Mouse (Mus musculus): ENCODE measurements around the gene Gm14124.
"Not testable (repeated sequence)": the region's sequence is repeated elsewhere in the genome, so short reads cannot be mapped to it uniquely, and the experiment has no call there.

Gene Gm14124

DNA sequence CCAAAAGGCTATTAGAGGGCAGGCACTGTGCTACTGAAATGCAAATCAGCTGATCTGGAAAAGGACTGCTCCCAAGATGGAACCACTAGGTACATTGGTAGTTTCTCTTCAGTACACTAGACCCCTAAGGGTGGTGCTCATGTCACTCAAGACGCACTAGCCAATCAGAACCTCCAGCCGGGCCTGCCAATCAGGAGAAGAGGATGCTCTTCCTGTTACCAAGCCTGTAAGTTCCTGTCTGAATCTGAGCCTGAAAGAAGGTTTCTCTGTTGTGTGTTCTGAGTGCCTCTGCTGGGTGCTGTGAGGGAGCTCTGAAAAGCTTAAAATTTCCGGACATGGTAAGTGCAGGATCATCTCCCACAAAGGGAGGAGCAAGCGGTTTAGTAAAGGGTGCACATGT is at the start of gene Gm14124:
Gene Gm14124, plus strand, starts transcription at position 227 of the 400 bp plus-strand sequence.
- not testable (repeated sequence) for DNase-seq (ENCODE audit: low spot score in 2 of 2)

DNA sequence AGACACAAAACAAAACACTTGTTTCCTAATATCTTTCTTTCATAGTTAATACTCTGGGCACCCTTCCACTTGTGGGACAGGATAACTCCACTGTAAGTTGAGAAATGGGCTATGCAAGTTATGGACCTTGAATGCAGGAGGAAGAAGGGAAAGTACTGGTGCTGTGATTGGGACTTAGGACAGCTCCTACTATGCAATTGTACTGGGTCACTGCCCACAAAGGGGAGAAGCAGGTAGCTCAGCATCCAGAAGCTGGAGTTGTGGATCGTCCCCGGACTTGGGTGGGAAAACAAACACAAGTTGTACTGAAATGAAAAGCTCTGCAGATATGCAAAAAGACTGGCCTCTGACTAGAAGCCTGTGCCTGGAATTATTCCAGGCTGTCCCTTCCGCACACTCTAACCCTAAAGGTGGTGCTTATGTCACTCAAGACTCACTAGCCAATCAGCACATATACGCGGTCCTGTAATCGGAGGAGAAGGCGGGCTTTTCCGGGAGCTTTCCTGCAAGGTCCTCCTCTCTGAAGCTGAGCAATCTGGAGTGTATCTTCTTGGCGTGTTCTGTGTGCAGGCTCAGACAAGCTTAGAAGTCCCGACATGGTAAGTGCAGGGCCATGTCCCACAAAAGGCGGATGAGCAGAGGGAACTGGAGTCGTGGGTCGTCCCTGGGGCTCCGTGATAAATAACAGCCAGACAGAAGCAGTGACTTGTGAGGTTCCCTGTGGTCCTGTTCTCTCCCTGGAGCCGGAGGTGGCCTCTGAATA is 39.5 kb upstream of the Gm14124 start, which contains the start of gene Zfp937:
Gene Zfp937, plus strand, starts transcription at position 474 of the 763 bp plus-strand sequence.
- DNase-seq (ENCODE audit: low spot score in 2 of 2) = peak; percentile 84 to 90

DNA sequence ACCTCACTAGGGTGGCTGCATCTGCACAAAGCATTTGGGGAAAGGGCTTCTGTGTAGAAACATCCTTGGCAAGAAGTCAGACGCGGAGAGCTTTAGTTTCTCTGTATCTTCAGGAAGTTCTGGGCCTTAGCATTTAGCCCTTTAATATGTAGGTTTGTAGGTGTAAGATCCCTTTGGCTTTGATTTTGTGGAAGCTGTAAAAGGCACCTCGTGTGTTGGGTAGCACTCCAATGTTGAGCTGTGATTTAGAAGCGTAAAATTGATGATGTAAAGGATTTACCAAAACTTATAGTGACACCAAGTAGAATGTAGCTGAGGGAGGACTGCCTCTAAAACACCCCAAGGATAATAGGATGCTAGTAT is 39.0 kb upstream of the Gm14124 start:
- not testable (repeated sequence) for DNase-seq (ENCODE audit: low spot score in 2 of 2)

DNA sequence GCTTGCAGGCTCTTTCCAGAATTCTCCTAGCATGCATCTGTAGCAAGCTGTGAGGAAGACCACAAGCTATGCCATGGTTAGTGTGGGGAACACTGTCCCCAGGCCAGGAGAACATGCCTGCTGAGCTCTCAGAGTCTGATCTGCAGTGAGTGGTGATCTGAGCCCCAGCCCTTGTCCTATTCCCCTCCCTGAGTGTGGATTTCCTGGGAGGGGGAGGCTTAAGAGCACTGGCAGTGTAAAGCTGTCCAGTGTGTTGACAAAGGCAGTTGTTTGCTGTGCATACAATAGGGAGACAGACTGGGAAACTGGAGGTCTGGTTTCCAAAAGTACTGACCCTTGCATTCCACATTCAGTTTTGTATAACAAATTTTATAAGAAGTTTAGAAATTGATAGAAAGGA is 34.1 kb upstream of the Gm14124 start:
- DNase-seq (ENCODE audit: low spot score in 2 of 2) = not testable (repeated sequence)

DNA sequence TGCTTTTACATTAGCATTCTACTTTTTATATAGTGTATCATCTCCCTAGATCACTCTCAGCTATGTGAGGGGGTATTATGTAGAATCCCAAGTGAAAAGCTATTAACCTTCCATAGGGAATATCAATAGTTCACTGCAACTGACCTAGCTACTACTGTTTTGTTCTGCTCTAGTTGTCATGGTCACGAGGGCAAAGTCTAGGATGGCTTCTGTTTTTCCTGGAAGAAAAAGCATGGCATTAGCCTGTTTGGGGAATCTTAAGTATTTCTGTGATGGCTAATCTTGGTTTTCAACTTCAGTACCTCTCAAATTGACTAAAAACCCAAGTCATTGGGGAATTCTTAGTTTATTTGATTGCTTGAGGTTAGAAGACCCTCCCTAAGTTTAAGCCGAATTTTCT is 14.1 kb upstream of the Gm14124 start:
- DNase-seq (ENCODE audit: low spot score in 2 of 2) = no peak

DNA sequence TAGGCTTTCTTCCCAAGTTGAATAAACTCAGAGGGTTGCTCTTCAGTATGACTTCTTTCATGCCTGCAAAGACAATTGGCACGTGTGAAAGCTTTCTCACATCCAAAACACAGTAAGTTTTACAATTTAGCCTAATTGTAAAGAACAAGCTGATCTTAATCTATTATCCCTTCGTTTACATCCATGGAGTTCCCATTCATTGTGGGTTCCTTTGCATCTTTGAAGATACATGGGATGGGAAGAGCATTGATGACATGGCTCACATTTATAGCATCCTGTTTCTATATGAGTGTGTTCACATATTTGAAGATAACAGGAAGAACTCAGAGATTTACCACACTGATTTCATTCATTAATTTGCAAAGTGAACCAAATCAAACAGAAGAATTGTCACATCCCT is 1.8 kb upstream of the Gm14124 start, which contains the start of gene Gm21994:
Gene Gm21994, minus strand, starts transcription at position 101 of the 400 bp plus-strand sequence.
- not testable (repeated sequence) for DNase-seq (ENCODE audit: low spot score in 2 of 2)

DNA sequence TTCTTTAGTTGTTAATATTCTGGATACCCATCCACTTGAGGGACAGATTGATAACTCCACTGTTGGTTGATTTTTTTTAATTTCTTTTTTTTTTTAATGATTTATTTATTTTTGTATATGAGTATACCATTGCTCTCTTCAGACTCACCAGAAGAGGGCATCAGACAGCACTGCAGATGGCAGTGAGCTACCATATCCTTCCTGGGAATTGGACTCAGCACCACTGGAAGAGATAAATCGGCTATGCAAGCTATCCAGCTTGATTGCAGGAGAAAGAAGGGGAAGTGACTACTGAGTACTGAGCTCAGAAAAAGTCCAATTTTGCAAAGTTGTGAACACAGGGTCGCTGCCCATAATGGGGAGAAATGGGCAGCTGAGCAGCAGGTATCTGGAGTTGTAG is 456 bp upstream of the Gm14124 start:
- DNase-seq (ENCODE audit: low spot score in 2 of 2) = not testable (repeated sequence)

DNA sequence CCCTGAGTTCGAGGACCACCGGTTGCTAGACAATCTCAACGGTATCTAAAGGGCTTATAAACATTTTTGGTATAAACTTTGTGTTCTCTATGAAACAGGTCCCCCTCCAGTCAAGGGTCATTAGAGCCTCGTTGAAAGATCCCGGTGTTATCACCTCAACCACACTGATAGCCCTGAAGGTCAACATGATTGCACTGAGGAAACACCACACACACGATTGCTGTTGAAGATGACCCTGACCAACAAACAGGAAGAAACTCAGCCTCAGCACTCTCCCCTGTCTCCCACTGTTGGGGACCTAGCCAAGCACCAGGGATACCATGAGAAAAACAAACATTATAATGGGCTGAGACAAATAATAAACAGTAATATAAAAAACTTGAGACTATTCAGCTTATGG is 36.4 kb downstream of the Gm14124 start:
- DNase-seq (ENCODE audit: low spot score in 2 of 2) = no peak

DNA sequence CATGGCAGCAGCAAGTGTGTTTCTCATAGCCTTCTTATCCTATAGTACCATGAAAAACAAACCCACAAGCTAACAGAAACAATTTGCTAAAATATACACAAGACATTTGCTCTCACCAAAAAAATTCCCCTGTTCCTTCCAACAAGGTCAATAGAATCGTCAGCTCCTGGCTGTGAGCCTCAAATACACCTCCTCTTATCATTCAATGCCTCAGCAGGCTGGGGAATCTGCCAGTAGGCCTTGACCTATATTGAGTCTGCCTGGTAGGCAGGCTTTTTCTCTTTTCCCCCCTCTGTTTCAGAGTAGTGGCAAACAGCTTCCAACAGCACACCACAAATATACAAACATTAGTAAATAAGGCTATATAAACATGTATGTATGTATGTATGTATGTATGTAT is 41.8 kb downstream of the Gm14124 start:
- no peak for DNase-seq (ENCODE audit: low spot score in 2 of 2)

DNA sequence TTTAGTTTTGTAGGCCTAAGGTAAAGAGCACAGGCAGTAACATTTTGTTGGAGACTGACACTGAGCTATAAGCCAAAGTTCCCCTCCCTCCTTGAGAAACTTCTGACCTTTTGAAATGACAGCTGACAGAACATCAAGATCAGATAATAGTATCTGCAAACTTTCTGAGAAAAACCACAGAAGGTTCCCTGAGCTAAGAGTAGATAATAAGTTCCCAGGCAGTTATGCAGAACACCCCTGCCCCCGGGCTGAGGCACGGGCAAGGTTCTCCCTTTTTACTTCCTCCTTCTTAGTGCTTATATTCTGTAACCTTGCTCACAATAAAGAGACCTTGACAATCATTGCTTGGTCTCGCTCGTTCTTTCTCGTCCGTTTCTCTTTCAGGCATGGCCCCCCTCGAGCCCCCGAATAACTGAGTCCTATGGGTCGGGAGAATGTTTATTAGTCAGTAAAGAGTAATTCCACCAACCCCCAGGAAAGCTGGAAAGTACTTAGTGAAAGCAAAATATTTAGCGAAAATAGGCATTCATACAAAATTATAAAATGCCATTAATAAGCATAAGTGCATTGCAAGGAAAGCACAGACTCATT is 50.0 kb downstream of the Gm14124 start:
- DNase-seq (ENCODE audit: low spot score in 2 of 2) = no peak

DNA sequence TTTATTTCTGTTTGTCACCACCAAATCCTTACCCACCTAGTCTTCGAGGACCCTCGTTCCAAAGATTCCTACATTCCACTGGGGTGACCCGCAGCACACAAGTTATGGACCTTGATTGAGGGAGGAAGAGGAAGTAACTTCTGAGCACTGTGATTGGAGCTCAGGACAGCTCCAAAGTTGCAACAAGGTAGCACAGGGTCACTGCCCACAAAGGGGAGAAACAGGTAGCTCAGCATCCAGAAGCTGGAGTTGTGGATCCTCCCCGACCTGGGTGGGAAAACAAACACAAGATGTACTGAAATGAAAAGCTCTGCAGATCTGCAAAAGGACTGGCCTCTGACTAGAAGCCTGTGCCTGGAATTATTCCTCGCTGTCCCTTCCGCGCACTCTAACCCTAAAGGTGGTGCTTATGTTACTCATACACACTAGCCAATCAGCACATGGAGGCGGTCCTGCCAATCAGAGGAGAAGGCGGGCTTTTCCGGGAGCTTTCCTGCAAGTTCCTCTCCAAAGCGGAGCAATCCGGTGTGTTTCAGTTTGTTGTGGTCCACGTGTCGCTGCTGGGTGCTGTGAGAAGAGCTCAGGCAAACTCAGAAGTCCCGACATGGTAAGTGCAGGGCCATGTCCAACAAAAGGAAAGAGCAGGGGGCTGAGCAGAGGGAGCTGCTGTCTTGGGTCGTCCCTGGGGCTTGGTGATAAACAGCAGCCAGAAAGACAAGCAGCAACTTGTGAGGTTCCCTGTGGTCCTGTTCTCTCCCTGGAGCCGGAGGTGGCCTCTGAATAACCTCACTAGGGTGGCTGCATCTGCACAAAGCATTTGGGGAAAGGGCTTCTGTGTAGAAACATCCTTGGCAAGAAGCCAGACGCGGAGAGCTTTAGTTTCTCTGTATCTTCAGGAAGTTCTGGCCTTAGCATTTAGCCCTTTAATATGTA is 53.9 kb downstream of the Gm14124 start:
- peak; percentile 84 to 91 for DNase-seq (ENCODE audit: low spot score in 2 of 2)

DNA sequence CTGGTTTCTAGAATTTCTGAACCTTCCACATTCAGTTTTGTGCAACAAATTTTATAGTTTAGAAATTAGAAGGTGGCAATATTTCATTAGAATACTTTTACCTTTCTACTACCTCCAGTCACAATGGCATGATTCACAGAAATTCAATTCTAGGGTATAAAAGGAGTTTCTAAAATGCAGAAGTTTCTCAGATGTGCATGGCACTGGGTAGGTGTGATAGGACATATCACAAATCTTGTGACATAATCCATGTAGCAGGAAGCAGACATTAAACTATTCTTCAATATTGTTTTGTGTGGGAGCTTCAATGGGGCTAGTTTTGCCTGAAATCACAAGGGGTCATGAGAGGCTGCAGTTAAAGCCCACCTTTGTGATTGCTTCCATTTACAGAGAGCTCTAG is 58.8 kb downstream of the Gm14124 start:
- no peak for DNase-seq (ENCODE audit: low spot score in 2 of 2)

DNA sequence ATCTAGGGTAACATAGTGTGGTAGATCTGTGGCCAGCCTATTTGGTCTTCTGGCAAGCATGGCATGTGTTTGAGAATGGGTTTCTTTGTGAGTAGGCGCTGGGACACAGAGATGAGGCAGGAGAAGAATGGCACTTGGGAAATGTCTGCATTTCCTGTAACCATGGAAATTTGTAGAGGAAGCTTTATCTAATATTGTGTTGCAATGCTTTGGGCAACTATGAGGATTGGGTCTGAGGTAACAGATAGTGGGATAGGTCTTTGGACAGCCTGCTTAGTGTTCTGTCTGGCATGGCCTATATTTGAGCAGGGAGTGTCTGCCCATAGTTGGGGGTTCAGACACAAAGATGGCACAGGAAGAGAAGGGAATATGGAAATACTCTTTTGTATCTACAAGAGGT is 61.7 kb downstream of the Gm14124 start:
- no peak for DNase-seq (ENCODE audit: low spot score in 2 of 2)

All from right cerebral cortex, postnatal 36 days (tissue).